Mouse (Mus musculus): ENCODE data around the gene Pbx1.

Pbx1 gene

DNA sequence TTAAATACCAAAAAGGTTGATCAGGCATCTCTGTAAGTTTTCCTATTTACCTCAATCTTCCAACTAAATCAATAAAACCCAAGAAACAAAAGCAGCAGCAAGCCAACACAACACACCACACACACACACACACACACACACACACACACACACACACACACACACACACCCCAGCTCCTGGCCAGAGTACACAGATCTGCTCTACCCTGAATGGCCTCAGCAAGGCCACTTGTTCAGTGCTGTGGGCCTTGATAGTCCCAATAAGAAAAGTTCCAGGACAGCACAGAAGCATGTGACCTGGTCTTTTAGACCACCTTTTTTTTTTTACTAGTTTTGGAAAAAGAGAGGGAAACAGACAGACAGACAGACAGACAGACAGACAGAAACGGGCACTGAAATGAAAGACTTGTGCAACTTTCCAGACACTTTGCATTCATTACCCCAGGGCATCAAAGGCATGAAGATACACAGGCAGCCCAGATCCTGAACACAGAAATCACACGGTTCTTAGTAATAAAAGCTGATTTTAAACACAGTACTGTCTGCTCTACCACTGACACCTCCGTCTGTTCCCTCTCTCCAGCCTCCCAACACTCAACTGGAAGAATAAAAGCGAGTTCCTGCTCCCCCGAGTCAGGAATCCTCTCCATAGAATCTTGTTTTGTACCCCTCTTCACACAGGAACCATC lies 6.9 kb downstream of the Pbx1 start:
- no peak for DNase-seq

DNA sequence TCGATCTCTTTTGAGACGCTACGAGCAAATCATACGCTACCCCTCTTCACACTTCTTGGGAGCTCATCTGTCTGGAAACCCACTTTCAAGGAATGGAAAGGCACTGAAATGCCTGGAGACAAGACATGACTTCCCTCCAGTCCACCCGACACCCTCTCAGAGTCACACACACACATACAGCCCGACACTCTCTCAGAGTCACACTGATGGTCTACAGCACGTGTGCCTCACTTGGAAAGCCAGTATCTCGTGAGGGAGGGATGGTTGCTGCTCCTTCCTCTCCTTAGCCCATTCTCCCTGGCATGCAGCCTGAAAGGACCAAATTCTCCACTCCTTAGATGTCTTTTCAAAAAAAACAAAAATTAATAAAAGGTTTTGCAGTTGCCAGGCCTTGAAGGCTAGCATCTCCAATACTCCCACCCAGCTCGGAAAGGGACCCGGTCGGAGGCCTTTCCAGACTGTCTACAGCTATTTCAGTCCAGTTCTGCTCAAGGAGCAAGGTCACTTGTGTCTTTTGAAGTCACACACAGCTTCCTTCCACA lies 8.6 kb downstream of the Pbx1 start:
- DNase-seq = no peak

- DNase-seq = no peak
Measured at GRCm38 (mm10) chr1:168418903-168419302, 13.2 kb downstream of the Pbx1 start.

DNA sequence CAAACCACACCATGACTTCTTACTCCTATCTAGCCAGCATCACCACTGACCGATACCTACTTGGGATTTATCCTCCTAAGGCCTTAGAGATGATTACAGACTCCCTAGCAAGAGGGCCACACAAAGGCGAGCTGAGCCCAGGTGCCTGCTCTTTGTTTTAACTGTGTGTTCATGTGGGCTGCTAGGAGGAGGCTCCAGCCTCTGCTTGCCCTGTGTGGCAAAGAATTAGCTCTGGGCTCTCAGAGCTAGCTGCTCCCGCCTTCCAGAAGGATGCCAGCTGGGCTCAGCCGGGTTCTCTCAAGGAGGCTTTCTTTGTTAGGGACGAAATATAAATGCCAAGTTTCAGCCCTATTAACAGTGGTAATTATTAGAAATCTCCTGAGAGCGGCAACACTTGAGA lies 14.4 kb downstream of the Pbx1 start:
- DNase-seq = no peak

DNA sequence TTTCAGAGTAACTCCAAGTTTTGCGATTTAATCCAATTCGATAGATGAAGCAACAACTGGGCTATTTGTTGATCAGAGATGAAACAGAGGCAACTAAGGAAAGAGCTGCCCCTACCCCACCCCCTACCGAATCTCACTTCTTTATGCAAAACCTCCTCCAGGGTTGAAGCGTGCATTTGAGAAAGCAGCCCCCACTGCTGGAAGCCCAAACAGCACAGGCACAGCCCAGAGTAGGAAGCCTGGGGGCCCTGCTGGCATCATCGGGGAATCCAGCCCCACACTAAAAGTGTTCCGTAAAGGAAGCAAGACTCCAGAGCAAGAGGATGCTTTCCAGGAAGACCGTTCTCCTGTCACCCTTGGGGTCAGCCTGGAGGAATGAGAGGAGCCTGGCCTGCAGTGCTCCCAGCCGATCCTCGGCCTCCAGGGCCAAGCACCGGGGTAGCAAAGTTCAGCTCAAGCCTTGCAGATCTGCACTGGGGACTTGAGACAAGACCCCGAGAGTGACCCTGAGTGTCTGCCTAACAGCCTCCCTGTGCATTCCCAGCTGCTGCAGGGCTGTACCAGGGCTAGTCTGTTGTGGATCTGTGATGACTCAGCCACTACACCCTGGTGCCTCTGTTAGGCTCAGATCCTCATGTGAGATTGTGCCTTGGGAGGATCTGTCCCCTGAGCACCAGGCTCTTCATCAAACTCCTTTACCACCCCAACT lies 15.2 kb downstream of the Pbx1 start:
- DNase-seq = no peak

DNA sequence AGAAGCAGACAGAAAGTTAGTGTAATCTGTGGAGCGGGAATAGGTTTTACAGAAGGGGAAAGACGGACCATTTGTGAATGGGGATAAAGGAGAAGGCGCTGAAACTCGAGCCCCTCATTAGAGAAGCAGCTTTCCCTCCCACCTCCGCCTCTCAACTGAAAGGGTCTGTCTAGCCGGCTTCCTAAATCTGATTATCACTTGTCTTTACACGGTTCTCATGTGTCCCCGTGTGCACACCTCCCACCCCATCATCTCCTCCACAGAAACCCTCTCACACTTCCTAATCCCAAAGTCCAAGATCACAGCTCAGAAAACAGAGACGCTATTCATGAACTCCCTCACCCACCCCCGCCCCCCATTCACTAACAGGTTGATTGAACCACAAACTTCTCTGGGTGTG lies 21.5 kb downstream of the Pbx1 start:
- DNase-seq = no peak

DNA sequence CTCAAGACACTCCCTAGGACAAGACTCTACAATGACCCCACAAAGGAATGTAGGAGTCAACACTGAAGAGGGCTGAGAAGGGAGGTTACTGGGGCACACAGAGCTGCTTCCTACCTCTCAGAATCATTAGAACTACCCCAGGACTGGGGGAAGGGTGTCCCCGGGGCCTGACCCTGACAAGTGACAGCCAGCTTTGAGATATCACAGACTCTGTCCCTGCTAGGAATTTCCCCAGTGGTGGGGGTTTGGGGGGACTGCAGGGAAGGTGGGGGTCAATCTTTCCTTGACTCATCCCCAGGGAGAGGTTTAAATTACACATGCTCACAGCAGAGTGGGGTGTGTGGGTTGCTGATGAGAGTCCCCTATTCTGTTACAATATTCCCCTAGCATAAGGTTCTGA lies 22.0 kb downstream of the Pbx1 start:
- DNase-seq = no peak

DNA sequence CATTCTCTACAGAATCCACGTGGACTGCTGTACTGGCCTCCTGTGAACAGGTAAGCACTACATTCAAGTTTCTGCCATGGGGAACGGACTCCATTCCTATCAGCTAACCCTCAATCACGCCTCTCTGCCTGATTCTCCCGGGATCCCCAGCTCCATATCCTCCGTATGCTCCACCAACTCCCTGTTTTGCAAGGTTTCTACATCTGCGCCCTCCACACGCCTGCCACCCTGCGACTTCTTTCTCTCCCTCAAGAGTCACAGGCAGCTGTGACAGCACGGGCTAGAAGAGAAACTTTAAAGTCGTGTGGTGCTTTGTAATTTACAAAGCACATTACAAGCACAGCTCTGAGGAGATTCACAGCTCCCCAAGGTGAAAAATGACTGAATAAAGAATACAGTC lies 23.3 kb downstream of the Pbx1 start:
- DNase-seq = no peak

DNA sequence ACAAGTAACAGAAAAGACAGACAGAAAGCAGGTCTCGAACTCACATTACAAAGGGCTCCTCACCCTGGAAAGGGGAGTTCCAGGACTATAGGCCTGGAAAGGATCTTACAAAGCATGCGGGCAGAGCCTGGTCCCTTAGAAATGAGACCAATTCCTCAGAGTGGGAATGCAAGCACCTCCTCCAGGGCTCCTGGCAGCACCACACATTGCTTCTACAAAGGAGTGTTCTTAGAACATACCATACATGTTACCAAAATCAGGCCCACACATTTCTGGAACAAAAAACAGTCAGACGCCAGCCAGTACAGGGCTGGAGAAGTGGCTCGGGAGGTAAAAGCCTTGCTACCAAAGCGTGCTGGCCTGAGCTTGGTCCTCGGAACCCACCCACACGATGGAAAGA lies 24.1 kb downstream of the Pbx1 start:
- no peak for DNase-seq

GRCm38 (mm10) chr1:168406291-168406675 lies 25.8 kb downstream of the Pbx1 start:
- no peak for DNase-seq

GRCm38 (mm10) chr1:168405645-168406290 lies 26.3 kb downstream of the Pbx1 start:
- no peak for DNase-seq

GRCm38 (mm10) chr1:168403529-168403928 lies 28.5 kb downstream of the Pbx1 start:
- DNase-seq = no peak

GRCm38 (mm10) chr1:168402683-168403082 lies 29.4 kb downstream of the Pbx1 start:
- no peak for DNase-seq

- DNase-seq = no peak
Measured at GRCm38 (mm10) chr1:168395523-168396159, 36.4 kb downstream of the Pbx1 start.

DNA sequence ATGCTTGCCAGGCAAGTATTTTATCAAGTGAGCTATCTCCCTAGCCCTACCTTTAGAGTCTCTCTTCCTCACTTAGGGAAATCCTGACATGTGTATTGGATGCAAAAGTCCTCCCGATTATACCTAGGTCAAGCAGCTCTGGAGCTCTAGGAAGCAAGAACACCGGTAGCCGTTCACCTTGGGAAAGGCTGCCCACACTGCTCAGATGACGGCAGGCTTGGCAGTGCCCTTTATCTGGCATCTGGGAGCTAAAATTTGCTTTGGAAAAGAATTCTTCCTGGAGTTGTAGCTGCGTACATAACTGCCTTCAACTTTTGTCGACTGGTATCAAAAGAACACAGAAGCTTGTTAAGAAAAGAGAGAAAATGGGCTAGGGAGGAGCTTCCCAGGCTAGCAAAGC lies 37.5 kb downstream of the Pbx1 start:
- no peak for DNase-seq

GRCm38 (mm10) chr1:168393456-168393855 lies 38.6 kb downstream of the Pbx1 start:
- DNase-seq = no peak

DNA sequence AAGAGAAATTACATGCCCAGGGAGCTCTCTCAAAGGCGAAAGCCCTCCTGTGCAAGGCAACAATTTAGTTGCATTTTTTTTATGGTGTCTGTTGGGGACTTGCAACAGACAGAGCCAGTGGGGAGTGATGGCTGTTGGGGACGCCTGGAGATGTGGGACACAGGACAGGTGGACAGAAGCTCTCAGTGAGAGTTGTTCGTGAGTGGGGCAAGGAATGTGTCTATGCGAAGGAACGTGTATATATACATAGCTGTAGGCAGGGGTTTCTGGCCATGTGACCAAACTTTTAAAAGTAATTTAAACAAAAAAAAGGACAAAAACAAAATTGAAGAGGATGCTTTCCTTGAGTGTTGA lies 39.6 kb downstream of the Pbx1 start:
- DNase-seq = no peak

- DNase-seq = no peak
Measured at GRCm38 (mm10) chr1:168391617-168392499, 40.2 kb downstream of the Pbx1 start.

GRCm38 (mm10) chr1:168390748-168391147 lies 41.3 kb downstream of the Pbx1 start:
- no peak for DNase-seq

DNA sequence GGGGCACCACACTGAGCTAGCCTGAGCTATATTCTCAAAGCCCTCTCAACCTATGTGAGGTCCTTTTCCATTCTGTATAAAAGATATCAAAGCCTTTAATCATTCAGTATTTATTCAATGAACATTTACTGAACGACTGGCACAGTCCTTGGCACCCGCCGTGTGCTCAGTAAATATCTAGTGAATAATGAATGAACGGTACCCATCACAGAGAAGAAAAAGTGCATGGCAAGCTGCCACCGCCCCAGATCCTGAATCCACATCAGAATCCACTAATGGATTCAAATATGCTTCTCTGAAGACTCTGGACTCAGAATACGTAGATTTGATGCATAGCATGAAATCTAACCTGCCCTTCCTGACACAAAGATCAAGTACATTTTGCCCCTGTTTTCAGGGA lies 45.9 kb downstream of the Pbx1 start:
- no peak for DNase-seq

DNA sequence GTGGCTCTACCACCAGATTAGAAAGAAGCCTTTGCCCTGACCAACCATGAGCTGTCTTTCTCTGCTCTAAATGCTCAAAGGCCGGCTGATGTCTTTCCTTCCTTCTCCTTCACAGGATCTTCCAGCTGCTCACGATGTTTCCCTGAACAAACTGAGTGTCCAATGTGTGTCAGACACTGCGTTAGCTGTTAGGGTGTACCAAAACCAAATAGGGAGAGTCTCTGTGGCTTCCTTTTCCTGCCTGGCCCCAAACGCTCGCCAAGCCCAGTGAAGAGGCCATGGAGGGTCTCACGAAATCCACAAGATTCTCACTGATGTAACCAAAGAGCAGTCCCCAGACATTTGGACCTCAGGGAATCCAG lies 47.5 kb downstream of the Pbx1 start:
- no peak for DNase-seq

- DNase-seq = no peak
Measured at GRCm38 (mm10) chr1:168383832-168384593, 48.1 kb downstream of the Pbx1 start.

Measured in thymus, postnatal 4 days (tissue).